Mouse (Mus musculus): ENCODE data around the gene Sh3bp1. TPM values are rescaled to one million over a fixed set of nuclear protein-coding genes. Genes with fewer than 3 reads are reported as not detected.

Sh3bp1 gene
- total RNA-seq, 1 experiment from 2014 or later = 39.0 TPM

DNA sequence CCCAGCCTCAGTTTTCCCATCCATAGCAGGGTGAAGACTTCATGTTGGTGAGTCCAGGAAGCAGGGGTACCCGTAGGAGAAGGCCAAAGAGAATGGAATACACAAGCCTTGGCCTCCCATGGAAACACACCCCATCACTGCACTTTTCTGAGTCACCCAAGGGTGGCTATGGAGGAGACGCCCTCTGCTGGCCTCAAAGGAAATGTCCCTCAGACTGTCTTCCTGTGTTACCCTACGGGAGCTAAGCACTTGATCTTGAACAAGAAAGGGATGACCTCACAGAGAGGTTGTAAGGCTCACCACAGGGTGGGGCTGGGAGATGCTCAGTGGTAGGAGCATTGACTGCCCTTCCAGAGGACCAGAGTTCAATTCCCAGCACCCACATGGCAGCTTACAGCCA lies 32.0 kb downstream of the Sh3bp1 start:
- peak; percentile 65 for ATAC-seq (ENCODE audit: extremely low read depth, insufficient number of reproducible peaks, low FRiP score, poor library complexity, severe bottlenecking)

GRCm38 (mm10) chr15:78934784-78935320 lies 35.3 kb downstream of the Sh3bp1 start, which contains the start of gene Nol12:
Gene Nol12 (plus strand): TSS chr15:78934933.
- peak; percentile 84 for ATAC-seq (ENCODE audit: extremely low read depth, insufficient number of reproducible peaks, low FRiP score, poor library complexity, severe bottlenecking)

DNA sequence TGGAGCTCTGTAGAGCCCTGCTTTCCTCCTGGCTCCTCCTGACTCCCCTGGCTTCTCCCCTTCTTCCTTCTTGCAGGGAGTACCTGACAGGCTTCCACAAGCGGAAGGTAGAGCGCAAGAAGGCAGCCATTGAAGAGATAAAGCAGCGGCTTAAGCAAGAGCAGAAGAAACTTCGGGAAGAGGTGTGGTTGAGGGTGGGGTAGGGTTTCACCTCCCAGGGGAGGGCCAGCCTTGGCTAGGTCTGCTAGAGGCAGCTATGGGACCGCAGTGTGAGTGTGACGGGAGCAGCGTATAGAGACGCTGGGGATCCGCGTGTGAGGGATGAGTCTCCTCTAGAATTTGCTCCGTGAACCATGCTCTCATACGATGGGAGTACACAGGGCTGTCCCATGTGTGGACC lies 36.8 kb downstream of the Sh3bp1 start:
- ATAC-seq (ENCODE audit: extremely low read depth, insufficient number of reproducible peaks, low FRiP score, poor library complexity, severe bottlenecking) = no peak

DNA sequence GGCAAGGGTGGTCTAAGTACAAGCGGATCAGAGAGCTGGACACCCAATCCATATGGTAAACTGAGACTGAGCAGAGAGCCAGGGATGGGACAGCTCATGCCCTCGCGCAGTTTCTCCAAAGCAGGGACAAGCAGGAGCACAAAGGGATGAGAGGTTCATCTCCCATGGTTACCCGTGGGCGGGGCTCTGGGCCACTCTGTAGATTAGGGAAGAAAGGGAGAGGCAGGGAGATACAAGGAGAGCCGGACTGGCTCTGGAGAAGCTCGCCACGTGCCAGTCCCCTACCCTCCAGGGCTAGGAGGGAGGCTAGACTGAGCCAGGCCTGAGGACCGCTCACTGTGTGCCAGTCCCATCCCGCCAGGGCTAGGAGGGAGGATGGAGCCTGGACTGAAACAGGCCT lies 37.7 kb downstream of the Sh3bp1 start:
- no peak for ATAC-seq (ENCODE audit: extremely low read depth, insufficient number of reproducible peaks, low FRiP score, poor library complexity, severe bottlenecking)

DNA sequence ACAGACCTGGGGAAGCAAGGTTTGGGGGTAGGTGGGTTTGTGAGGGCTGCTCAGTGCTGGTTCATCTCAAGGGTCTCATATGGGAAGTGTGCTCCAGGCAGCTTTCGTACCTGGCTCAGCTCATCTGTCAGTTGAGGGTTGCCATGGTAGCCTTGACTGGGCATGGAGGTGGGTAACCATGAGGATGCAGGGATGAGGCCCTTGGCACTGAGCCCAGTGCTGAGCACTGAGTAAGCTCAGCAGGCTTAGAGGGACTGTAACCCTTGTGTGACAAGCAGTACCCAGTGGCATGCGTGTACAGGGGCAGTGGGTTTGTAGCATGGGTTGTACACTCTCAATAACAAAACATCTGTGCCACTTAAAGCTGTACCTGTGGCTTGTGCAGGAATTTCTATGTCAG lies 38.4 kb downstream of the Sh3bp1 start:
- no peak for ATAC-seq (ENCODE audit: extremely low read depth, insufficient number of reproducible peaks, low FRiP score, poor library complexity, severe bottlenecking)

DNA sequence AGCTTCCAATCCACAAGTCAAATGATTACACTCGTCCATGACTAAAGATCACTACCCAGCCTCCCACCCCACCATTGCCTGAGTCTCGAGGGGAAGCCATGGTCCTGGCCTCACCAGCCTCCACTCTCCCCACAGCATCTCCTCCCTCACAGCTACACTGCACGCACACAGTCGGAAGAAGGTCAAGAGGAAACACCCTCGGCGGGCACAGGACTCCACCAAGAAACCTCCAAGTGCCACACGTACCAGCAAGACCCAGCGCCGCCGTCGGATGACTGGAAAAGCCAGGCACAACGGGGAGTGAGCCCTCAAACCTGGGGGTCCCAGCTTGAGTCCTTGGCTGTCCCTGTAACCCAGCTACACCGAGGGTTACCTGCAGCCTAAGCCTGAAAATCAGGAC lies 40.8 kb downstream of the Sh3bp1 start:
- ATAC-seq (ENCODE audit: extremely low read depth, insufficient number of reproducible peaks, low FRiP score, poor library complexity, severe bottlenecking) = no peak

- peak; percentile 40; the same call in 1 of the 2 replicates for ATAC-seq (ENCODE audit: extremely low read depth, insufficient number of reproducible peaks, low FRiP score, poor library complexity, severe bottlenecking)
Observed at GRCm38 (mm10) chr15:78942663-78943062, 43.1 kb downstream of the Sh3bp1 start.

DNA sequence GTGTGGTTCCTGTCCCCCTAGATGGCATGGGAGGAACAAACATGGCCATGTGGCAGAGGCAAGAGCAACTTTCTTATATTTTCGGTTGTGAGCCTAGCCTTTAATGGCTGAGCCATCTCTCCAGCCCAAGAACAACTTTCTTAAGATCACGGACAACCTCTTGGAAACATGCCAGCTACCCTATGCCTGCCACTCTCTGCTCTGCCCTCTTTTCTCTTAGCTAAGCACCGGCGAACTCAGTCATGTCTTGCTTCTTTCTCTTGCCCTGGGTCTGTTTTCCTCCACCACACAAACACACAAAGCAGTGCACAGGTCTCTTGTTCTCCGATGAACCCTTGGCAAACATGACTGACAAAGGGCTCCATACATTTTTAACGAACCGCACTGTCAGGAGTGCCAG lies 46.7 kb downstream of the Sh3bp1 start:
- no peak for ATAC-seq (ENCODE audit: extremely low read depth, insufficient number of reproducible peaks, low FRiP score, poor library complexity, severe bottlenecking)

- ATAC-seq (ENCODE audit: extremely low read depth, insufficient number of reproducible peaks, low FRiP score, poor library complexity, severe bottlenecking) = peak; percentile 61
Observed at GRCm38 (mm10) chr15:78947657-78948056, 48.1 kb downstream of the Sh3bp1 start, which contains the start of gene Triobp. Gene Triobp (plus strand): TSS chr15:78947724.

GRCm38 (mm10) chr15:78948152-78948725 lies 48.7 kb downstream of the Sh3bp1 start:
- no peak for ATAC-seq (ENCODE audit: extremely low read depth, insufficient number of reproducible peaks, low FRiP score, poor library complexity, severe bottlenecking)

GRCm38 (mm10) chr15:78948883-78949282 lies 49.3 kb downstream of the Sh3bp1 start:
- ATAC-seq (ENCODE audit: extremely low read depth, insufficient number of reproducible peaks, low FRiP score, poor library complexity, severe bottlenecking) = no peak

- no peak for ATAC-seq (ENCODE audit: extremely low read depth, insufficient number of reproducible peaks, low FRiP score, poor library complexity, severe bottlenecking)
Observed at GRCm38 (mm10) chr15:78955663-78956062, 56.1 kb downstream of the Sh3bp1 start.

DNA sequence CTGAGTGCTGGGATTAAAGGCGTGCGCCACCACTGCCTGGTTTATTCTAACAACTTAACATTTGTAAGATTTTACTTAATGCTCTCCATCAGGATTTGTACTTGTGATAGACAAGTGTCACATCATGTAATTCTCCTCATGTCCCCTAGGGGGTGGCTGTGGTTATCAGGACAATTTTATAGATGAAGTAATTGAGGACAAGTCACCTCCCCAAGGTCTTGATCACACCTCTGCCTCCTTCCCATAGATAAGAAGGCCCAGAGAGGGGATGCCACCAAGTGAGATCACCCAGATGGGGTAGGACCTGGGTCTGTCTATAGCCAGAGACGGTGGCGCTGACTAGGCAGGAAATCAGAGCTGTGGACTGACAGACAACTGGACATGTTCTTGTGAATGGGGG lies 56.8 kb downstream of the Sh3bp1 start:
- 0 out of 2 replicates have a peak, but pooled peaks have one; percentile 31 for ATAC-seq (ENCODE audit: extremely low read depth, insufficient number of reproducible peaks, low FRiP score, poor library complexity, severe bottlenecking)

DNA sequence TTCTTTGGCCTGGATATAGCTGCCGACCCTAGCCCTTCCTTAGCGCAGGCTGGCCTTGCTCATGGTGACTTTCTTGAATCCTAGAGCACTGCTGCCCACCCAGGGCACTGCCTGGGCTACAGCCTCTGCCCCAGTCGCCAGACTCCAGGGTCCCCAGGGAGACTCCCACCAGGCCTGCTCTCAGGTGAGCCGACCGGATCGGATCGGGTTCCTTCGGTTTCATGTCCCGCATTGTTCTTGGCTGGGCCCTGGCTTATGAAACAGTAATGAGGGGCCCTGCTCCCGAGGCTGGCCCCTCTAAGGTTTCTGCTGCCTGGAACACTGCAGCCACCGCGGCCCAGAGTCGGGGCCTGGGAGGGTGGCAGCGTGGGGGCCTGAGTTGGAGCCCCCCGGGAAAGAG lies 57.5 kb downstream of the Sh3bp1 start:
- no peak for ATAC-seq (ENCODE audit: extremely low read depth, insufficient number of reproducible peaks, low FRiP score, poor library complexity, severe bottlenecking)

- ATAC-seq (ENCODE audit: extremely low read depth, insufficient number of reproducible peaks, low FRiP score, poor library complexity, severe bottlenecking) = no peak
Observed at GRCm38 (mm10) chr15:78959537-78959936, 60.0 kb downstream of the Sh3bp1 start.

DNA sequence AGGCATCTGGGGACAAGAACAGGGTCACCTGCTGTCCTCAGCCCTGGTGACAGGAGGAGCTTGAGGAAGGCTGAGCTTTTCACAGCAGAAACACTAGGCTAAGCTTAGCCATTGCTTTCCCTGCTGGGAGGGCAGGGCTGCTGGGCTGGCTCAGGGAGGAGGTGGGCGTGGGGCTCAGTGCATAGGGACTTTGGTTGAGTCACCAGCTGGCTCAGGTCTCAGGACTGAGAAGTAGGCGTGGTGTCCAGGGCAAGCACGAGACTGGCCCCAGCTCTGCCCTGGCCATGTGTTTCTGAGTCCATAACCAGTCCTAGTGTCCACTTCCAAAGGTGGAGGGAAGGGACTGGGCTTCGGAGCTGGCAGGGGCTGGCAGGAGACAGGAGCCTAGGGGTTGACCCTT lies 60.5 kb downstream of the Sh3bp1 start:
- no peak for ATAC-seq (ENCODE audit: extremely low read depth, insufficient number of reproducible peaks, low FRiP score, poor library complexity, severe bottlenecking)

Other genes with a start within 250 kb of the Sh3bp1 start
- gene Elfn2, start 181.0 kb upstream of the Sh3bp1 start, total RNA-seq (2017) = not detected in 2 replicates
- 36.5 and 38.8 TPM in 2 replicates for gene Mfng, start 126.3 kb upstream of the Sh3bp1 start, total RNA-seq (2017)
- 5.0 and 7.2 TPM in 2 replicates for gene Card10, start 96.7 kb upstream of the Sh3bp1 start, total RNA-seq (2017)
- gene Cdc42ep1, start 57.1 kb upstream of the Sh3bp1 start, total RNA-seq (2017) = not detected in 2 replicates
- not detected in 2 replicates for gene Lgals2, start 44.2 kb upstream of the Sh3bp1 start, total RNA-seq (2017)
- 37.2 and 39.5 TPM in 2 replicates for gene Gga1, start 22.6 kb upstream of the Sh3bp1 start, total RNA-seq (2017)
- 1.0 and 2.3 TPM in 2 replicates for gene Gm49510, start 101 bp upstream of the Sh3bp1 start, total RNA-seq (2017)
- gene Pdxp, start 14.2 kb downstream of the Sh3bp1 start, total RNA-seq (2017) = 2.1 and 3.7 TPM in 2 replicates
- gene Lgals1, start 27.0 kb downstream of the Sh3bp1 start, total RNA-seq (2017) = 31.7 and 43.2 TPM in 2 replicates
- 18.9 and 22.6 TPM in 2 replicates for gene Nol12, start 35.2 kb downstream of the Sh3bp1 start, total RNA-seq (2017)
- 37.2 and 41.9 TPM in 2 replicates for gene Triobp, start 48.0 kb downstream of the Sh3bp1 start, total RNA-seq (2017)
- 3.3 and 6.8 TPM in 2 replicates for gene H1f0, start 128.7 kb downstream of the Sh3bp1 start, total RNA-seq (2017)
- gene Galr3, start 142.1 kb downstream of the Sh3bp1 start, total RNA-seq (2017) = not detected in 2 replicates
- 19.2 and 22.6 TPM in 2 replicates for gene Ankrd54, start 163.1 kb downstream of the Sh3bp1 start, total RNA-seq (2017)
- 97.7 and 106 TPM in 2 replicates for gene Eif3l, start 175.4 kb downstream of the Sh3bp1 start, total RNA-seq (2017)
- gene Micall1, start 209.1 kb downstream of the Sh3bp1 start, total RNA-seq (2017) = 31.8 and 32.7 TPM in 2 replicates
- 27.9 and 42.8 TPM in 2 replicates for gene Polr2f, start 241.2 kb downstream of the Sh3bp1 start, total RNA-seq (2017)
- 0.12 and 0.49 TPM in 2 replicates for gene 1700088E04Rik, start 241.5 kb downstream of the Sh3bp1 start, total RNA-seq (2017)

Measured in neutrophil, adult 5-6 weeks (primary cell).